Mouse (Mus musculus) cerebellum, postnatal 36 days (tissue): ENCODE data around the gene Kidins220.

ENCODE experiments used
- DNase-seq, 2 experiments: peaks; one replicate each; pipeline ENCODE4 v3.0.0; 2021 to 2022; ENCODE audit warnings: mixed read lengths in 2 of 2

Gene Kidins220

DNA sequence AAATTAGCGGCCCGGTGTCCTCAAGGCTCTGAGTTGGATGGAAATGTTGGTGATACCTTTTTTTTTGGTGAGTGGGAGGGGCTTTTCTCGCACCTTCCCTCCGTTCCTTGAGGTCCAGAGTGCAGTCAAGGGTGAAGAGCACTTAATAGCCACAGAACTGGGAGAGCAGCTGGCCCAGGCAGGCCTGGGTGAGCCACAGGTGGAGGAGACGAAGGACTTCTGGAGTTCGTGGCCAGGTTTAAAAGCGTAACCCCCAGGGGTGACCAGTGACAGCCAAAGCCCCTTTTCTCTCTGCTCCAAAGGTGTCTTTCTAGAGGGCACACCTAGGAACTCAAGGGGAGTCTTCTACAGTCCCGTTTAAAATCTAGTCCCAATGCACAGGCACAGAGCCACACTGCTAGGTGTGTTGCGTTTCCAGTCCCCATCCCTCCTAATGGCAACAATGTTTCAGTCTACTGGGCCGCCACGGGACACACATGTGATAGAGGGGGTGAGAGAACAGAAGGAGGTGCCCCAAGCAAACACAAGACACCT, 118.6 kb downstream of the Kidins220 start:
- DNase-seq: peak in 1 of 2 experiments; percentile 11

DNA sequence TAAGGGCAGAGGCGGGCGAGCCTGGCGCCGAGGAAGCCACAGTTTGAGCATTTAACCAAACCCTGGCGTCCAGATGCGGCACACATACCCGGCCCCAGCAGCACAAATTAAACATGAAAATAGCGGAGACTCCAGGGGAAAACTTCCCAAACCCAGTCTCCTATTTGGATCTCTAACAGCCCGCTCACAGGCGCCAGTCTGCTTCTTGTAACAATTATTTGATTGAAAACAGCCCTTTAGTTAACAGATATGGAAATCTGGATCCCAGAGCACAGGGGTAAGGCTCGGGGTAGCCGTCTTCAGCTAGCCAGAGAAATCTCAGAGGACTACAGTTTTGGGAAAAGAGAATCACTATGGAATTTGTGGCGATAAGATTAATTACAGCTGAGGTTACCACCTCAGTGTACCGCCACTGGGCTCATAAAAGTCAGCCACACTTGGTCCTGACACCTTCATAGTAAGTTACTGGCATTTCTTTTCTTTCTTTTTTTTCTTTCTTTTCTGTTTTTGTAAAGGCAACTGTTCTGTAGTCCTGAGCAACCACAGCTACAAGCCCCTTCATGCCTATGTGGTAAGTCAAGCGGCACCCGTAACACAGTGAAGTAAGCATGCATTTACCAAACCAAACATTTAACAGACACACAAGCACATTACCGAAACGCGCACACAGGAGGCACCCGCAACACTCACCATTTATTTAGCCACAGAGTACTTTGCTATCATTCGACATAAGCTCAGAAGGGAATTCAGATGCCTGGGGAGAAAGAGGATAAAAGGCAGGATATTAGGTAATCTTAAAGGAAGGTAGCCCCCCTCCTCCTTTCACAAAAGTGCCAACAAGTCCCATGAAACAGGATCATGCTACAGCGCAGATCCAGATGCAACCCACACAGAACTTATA, 120.1 kb downstream of the Kidins220 start:
- peak in 1 of 2 experiments; percentile 29 for DNase-seq

DNA sequence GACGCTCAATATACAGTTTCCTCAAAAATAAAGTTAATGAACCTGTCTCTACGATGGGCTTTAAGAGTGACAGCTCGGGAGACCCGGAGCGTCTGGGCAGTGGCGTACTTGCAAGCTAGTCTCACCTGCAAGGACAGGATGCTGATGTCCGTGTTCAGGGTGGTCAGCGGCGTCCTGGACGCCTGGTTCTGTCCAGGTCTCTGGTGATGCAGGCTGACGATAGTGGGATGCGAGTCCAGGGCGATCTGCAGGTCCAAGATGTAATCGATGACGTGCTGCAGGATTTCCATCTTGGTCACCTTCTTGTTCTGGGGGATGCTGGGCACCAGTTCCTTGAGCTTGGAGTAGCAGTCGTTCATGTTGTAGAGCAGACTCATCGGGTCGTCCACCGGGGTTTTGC, 120.8 kb downstream of the Kidins220 start:
- DNase-seq: no peak

DNA sequence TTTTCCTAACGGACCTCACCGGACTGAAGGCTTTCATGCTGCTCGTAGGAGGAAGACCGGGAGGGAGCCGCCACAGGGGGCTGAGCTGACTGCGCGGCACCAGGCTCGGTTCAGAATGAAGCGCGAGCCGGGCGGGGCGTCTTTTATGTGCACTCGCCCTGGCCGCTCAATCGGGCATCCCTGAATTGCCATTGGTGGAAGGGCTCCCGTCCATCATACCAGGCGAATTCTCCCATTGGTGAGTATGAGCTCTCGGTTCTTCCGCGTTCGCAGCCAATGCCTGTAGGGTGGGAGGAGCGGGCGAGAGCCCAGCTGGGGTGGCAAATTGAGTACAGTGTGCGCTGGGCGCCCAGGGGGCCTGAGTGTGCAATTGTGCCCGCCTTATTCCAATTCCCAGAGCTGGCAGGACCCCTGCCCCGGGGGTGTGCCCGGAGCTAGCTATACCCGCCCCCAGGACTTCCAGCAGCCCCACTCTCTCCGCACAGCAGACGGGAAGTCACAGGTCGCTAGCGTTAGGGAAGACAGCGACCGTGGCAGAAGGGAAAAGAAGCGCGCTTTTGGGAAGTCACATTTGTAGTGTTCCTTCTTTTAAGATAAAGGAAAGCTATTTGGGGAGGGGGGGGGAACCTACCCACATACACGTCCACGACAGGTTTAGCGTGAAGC, 121.4 kb downstream of the Kidins220 start:
- peak; percentile 95 to 97 for DNase-seq

DNA sequence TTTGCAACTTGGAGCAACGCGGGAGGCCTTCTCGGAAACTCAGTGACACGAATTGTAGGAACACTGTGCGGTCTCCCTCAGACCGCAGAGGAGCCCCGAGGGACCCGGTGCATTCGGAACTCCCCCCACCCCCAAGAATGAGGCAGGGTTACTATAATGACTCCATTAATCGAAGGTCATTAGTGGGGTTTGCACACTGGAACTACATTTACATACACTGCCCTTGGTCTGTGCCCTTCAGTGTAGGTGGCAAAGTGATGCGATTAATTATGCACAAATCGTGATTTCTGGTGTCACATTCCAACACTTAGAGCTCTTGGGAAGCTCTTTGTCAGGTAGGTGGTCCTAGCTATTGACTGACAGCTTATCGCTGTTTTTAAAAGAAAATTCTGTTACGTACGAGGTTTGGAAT, 121.9 kb downstream of the Kidins220 start:
- no peak for DNase-seq

DNA sequence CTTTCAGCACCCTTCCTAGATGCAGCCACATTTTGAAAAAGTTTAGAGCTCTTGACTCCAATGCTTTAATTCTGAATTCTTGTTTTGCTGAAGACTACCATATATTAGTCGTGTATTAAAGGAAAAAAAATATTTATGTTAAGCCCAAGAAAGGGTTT, 122.2 kb downstream of the Kidins220 start, which contains the start of gene Id2:
TSS of gene Id2 (minus strand) at position 89 of the 158 bp plus-strand sequence.
- no peak for DNase-seq

DNA sequence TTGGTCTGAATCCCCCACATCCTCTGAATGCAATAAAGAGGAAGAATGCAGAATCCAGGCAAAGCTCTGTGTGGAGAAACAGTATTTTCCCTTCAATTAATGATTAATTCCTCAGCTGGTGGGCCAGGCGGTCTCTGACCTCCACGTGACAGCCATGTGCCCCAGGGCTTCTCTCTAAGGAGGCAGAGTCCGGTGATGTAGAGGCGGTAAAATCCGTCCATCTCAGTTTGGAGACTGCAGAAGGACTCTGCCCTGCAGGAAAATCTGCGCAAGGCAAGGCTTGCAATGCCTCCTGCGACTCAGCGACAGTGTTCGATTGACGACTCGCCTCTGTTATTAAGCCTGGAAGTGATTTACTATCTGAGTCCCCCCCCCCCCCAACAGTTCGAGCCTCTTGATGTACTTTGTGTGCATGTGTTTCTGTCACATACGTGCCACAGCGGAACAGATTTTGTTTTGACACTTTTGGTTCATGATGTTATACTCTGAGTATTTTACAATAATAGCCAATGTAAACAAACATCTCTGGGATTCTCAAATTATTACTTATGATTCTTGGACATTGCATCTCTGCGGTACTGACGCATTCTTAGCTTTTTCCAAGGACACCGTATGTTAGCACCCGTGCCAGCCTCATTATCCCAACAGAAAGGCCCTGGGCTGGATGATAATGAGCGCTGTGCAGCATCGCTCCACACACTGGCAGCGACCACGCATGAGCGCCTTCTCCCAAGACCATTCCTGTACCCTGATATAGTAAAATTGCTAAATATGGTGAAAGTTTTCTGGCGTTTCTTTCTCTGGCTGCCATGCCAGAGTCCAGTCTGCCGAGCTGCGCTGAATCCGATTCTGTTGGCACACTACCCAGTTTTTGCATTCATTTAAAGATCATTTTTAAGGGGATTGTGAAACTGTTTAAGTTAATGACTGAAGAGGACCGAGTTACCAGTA, 122.8 kb downstream of the Kidins220 start:
- peak in 1 of 2 experiments; percentile 21 for DNase-seq

DNA sequence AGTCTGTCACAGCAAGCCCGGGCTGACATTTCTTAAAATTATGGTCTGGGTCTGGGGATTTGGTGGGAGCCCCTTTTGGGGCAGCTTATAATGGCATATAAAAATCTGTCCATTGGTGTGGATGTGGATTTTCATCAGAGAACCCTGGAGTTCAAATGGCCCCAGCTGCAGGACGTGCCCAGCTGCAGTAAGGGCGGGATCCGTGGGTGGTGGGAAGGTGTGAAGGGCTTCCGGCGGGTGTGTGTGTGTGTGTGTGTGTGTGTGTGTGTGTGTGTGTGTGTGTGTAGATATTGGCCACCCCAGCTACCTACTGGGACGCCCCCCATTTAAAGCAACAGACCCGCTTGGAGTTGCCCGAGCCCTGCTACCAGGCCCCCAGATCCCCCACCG, 123.4 kb downstream of the Kidins220 start:
- DNase-seq: no peak

DNA sequence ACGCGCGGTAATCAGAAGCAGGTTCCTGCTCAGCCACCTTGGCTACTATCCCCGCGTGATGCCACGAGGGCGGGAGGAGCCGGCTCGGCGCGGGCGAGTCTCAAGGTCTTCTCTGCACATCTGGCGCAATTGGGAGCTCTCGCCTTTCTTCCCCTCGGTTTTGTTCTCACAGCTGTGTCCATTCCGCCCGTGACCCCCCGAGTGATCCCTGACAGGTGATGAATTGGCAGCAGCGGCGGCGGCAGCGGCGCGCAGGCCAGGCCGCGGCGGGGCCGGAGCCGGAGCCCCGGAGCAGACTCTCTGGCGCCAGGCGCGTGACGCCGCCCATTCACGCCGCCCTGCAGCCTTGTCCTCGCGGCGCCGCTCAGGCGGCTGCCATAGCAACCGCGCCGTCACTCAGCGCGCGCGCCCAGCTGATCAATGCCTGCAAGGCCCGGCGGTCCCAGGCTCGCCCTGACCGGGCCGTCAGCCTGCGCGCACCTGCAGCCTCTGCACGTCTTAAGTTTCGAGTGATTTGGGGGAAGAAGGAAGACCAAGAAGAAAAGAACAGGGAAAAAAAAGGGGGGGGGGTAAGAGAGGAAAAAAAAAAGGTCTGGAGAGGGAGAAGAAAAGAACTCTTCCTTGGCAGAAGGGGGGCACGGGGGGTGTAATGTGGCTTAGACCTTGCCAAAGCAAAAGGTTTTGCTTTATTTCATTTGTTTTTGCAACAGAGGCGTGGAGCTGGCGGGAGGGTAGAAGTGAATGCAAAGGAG, 124.0 kb downstream of the Kidins220 start:
- DNase-seq: peak; percentile 78 to 84

DNA sequence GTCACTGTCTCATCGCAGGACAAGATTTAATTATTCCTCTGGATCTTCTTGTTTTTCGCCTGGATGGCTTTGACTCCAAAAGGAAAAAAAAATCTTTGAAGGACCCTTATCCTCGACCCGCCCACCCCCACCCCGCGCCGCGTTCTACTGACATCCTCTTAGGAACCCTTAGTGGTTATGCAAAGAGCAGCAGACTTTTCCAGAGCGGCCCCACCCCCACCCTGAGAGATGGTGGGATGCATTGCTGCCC, 124.5 kb downstream of the Kidins220 start:
- DNase-seq: peak; percentile 15 to 24

DNA sequence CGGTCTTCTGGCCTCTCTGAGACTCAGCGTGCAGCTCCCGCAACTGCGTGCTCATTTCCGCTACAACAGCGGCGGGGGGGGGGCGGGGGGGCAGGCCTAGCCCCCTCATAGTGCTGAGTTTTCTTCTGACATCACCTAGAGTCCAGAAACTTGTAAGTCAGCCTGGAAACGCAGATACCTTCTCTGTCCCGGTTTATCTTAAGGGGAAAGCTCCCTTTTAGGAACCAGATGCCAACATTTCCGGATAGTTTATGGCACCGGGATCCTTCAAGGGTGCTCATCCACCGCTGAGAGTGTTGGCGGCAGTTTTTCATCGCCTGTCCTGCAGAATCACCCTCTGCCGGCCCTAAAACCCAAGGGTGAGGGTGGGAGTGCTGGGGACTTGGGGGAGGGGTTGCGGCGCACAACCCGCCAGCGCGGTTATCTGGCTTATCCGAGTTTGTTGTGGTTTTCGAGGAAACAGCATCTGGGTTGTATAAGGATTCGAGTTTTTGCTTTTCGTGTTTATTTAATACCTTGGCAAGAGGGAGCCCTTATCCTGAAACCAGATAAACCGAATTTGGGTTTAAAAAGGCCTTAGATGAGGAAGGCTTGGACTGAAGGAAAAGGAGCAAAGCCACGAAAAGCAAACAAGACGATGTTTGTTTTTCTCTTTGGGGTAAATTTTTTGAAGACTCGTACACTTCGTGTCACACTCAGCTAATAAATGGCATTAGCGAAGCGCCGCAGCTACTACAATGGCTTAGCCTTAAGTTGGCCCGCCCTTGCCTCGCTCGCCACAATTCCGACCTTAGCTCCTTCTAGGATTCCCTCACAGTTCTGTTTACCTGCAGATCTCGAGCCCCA, 125.1 kb downstream of the Kidins220 start:
- DNase-seq: peak in 1 of 2 experiments; percentile 19

DNA sequence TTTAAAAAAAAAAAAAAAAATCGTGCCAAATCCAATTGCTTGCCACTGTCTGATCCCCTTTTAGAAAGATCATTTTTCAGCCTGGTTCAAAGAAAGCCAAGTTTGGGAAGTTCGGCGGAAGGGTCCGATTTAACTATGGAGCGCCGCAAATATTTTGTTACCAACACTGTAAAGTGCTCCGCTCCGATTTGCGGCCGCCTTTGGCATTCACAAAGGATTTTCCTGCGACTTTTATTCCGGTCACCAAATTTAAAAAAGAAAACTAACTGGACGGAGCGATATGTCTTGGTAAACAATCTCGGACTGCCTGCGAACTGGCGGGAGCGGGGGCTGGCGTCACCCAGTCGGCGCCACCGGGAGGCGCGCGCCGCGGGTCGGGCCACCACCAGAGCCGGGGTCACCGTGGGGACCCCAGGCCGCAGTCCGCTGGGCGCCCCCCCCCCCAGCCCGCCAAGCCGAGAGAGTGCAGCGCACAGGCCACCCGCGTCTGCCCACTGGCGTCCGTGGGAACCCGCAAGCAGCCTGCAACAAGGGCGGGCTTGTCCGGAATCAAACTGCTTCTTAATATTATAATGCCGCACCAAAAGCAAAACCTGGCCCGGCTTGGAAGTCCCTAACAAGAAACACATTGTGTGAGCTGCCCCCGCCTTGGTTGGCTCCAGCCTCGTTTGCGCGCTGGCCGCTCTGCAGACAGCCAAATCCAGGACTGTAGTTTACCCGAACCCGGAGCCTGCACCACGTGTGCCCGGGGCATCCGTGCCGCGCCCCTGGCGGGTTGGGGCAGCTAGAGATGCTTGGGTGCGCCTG, 125.9 kb downstream of the Kidins220 start:
- peak; percentile 20 to 28 for DNase-seq

DNA sequence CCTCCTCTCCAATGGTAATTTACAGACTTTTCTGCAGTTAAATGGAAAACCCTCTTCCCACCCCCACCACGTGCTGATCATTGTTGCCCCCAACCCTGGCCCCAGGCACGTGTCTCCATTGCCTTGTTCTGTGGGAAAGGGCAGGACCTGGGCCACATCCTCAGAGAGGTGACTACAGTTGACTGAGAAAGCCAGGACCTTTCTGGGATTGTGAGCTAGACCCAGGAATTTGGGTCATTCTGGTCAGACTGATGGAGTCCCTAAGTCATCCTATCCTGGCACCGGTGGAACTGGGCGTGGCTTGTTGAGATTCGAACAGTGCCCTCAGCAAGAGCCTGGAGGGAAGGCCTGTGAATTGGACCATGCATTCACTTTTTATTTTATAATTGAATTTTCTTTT, 126.7 kb downstream of the Kidins220 start:
- DNase-seq: no peak

DNA sequence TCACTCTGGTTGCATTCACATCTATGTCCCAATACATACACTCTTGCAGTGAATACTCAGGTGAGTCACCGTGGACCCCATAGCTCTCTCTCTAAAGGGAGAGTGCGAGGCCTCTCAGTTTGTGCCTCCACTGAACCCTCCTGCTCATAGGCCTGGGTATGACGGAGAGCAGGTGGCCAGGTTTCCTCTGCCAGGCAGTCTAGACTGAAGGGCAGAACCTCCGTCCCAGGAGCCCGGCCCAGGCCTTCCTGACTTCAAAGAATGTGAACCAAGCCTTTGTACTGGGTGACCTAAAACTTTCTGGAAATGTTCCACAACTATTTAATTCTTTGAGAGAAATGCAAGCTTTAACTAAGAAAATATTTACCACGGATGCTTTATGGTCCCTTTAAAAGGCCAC, 129.2 kb downstream of the Kidins220 start:
- no peak for DNase-seq

DNA sequence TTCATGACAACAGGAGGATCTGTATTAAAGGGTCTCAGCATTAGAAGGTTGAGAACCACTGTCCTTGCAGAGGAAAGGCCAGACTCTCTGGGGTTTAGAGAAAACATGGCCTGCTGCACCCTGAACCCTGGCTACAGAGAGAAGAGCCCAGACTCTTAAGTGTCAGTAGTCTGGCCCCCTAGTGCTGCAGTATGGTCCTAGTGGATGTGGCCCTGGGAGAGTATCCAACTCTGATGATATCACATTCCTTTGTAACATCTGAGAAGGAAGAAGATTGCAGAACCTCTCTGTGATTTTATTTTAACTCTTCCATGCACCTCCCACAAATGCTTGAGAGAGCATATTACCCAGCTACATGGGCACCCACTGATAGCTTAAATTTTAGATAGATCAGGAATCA, 129.8 kb downstream of the Kidins220 start:
- DNase-seq: no peak

DNA sequence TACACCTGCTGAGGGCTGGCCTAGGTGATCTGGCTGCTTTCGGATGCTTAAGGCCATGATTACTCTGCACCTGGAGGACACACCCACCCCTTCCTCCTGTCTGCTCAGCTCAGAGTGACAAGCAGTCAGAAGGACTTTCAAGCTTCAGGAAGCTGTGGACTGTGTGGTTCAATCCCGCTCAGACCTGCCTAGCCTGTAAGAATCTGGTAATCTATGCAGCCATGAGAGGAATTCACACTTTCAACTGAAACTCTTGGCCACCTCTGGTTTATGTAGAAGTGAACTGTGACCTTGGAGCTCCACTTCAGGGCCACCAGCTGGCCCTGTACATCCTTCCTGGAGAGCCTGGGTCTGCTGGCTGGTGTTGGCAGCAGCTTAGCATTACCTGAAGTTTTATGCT, 134.1 kb downstream of the Kidins220 start:
- no peak for DNase-seq

DNA sequence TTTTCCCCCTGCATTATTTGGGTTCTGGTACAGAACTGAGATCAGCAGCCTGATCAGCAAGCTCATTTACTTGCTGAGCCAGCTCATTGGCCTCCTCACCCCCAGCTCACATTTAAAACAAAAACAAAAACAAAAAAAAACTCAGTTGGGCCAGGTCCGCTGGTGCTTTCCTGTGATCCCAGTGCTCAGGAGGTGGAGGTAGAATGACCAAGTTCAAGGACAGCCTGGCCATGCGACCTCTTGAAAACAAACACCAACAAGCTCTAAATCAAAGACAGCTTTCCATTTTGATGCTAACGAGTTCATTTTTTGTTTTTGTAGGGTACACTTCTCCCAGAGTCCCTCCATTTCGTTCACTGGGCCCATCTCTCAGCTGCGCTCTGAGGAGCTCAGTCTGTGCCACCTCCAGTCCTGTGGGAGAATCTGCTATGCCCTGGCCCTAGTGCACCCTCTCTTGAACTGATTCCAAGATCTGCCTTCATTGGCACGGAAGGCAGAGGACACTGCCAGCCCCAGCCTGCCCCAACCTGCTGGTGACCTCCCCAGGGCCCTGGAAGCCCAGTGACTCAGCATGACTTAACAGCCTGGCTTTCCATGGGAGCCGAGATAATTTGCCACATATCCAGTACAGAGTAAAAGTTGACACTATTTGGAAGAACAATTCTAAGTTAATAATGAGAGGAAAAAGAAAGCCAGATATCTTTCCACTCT, 135.4 kb downstream of the Kidins220 start:
- DNase-seq: peak; percentile 9 to 20

DNA sequence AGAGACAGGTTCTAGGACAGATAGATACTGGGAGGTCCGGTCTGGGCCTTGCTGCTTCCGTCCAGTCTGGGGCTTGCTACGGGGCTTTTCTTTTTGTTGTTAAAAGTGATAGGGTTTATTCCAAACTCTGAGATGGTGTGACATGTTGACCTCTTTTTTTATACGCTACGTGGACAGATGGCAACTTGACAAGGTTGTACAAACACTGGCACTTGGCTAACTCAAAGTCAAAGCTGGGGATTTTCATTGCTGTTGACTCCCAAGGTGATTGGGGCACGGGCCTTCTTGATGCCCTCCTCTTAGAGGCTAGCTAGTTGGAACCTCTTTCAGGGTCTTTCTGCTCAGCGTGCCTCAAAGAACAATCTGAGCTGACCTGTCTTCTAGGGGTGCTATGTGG, 136.0 kb downstream of the Kidins220 start:
- no peak for DNase-seq
